ENCODE assay signal across 17 mouse cellular contexts in the genomic region with DNA sequence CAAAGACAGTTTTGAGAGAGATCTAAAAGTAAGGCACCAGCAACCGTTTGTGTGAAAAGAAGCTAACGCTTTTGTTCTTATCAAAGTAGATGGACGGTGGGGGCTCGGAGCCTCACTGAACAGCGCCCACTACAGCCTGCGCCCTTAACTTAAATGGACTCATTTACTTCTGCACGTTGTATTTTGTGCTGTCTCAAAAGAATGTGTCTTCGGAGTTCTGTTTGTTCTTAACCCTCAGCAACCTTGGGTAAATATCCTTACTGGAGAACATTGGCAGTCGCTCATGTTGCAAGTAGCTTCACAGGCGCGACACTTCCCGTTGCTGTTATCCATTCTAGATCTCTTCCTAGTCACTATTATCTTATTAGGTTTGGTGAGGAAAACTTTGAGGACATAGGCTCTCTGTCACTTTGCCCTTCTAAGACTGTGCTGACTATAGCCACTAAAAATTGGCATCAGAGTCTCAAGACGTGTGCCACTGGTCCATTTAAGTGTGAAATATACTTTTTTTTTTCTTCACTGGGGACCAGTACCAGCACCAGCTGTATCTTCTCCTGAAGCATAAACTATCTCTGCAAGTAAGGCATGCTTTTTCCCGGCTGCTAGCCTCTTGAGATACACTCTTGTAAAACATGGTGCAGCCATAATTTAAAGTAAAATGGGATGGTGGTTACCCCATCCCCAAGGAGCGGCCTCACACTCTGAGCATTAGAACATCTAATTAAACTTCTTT.
A peak's percentile ranks its signal among the peaks of the same experiment; 100 is the strongest.
DNase-seq lines count a peak whose midpoint lies in the region; ATAC-seq lines count a peak whose summit lies in the region.
"Had no signal": no experiment of that assay in that cellular context is flagged by ENCODE, and none has a peak within 500 bp of the region (broad histone marks: within the 10 kb centered on the region; RNA-seq: fewer than 3 reads in every experiment).

No protein-coding gene starts in this region.

- H3K27me3 ChIP-seq in kidney, embryonic 15.5 days, result no peaks in the 10 kb centered on the region
- no peaks in the 10 kb centered on the region for H3K27me3 ChIP-seq in heart, embryonic 12.5 days (replicated peaks)
- H3K27me3 ChIP-seq: embryonic facial prominence, embryonic 13.5 days; heart, embryonic 13.5 days; liver, embryonic 13.5 days; neural tube, embryonic 15.5 days had no signal

- H3K4me2 ChIP-seq in kidney, embryonic 15.5 days, result no peak overlapping the region
- no peak overlapping the region for H3K4me2 ChIP-seq in heart, embryonic 12.5 days
- H3K4me2 ChIP-seq: embryonic facial prominence, embryonic 13.5 days; heart, embryonic 13.5 days; liver, embryonic 13.5 days; neural tube, embryonic 15.5 days had no signal

- peak; percentile 40 for DNase-seq in kidney, postnatal 14 days
- DNase-seq in R1 (ENCODE audit: low read depth, low spot score), result peak; percentile 12
- DNase-seq in lung, adult 18-20 months, result peak; percentile 27 to 43
- peak; percentile 58 for DNase-seq in lung, postnatal 25 days (ENCODE audit: low spot score)
- no peak for DNase-seq in Muller cell, postnatal 12 days (ENCODE audit: inconsistent ontology term)
- no peak for DNase-seq in thymus, postnatal 14 days
- DNase-seq: adrenal gland, postnatal 36 days; cerebellum, adult 8-10 months; liver, embryonic 13.5 days had no signal

- no peak overlapping the region for H3K9ac ChIP-seq in kidney, embryonic 15.5 days
- no peak overlapping the region for H3K9ac ChIP-seq in heart, embryonic 12.5 days
- H3K9ac ChIP-seq: embryonic facial prominence, embryonic 13.5 days; heart, embryonic 13.5 days; liver, embryonic 13.5 days; neural tube, embryonic 15.5 days had no signal

- no peak for ATAC-seq in kidney, embryonic 15.5 days (replicated peaks; ENCODE audit: low FRiP score)
- no peak for ATAC-seq in heart, embryonic 12.5 days (ENCODE audit: insufficient number of reproducible peaks, low FRiP score)
- ATAC-seq: forebrain, embryonic 16.5 days had no signal

- no peak overlapping the region for H3K4me3 ChIP-seq in kidney, embryonic 15.5 days (replicated peaks)
- H3K4me3 ChIP-seq in heart, embryonic 12.5 days, result no peak overlapping the region
- H3K4me3 ChIP-seq: embryonic facial prominence, embryonic 13.5 days; heart, embryonic 13.5 days; layer of hippocampus, adult 2 months; liver, embryonic 13.5 days; myocyte; neural tube, embryonic 15.5 days had no signal

- H3K9me3 ChIP-seq in kidney, embryonic 15.5 days (replicated peaks), result no peaks in the 10 kb centered on the region
- no peaks in the 10 kb centered on the region for H3K9me3 ChIP-seq in heart, embryonic 12.5 days (replicated peaks)
- H3K9me3 ChIP-seq: embryonic facial prominence, embryonic 13.5 days; heart, embryonic 13.5 days; liver, embryonic 13.5 days; neural tube, embryonic 15.5 days had no signal

- H3K36me3 ChIP-seq in kidney, embryonic 15.5 days, result no peaks in the 10 kb centered on the region
- no peaks in the 10 kb centered on the region for H3K36me3 ChIP-seq in heart, embryonic 12.5 days
- H3K36me3 ChIP-seq: embryonic facial prominence, embryonic 13.5 days; heart, embryonic 13.5 days; liver, embryonic 13.5 days; neural tube, embryonic 15.5 days had no signal

- 70% methylated on average over 15 of the region's 15 CpGs for WGBS in kidney, embryonic 15.5 days
- 65% methylated on average over 15 of the region's 15 CpGs for WGBS in heart, embryonic 12.5 days

- H3K4me1 ChIP-seq in kidney, embryonic 15.5 days, result no peaks in the 10 kb centered on the region
- H3K4me1 ChIP-seq in heart, embryonic 12.5 days (replicated peaks), result no peaks in the 10 kb centered on the region
- H3K4me1 ChIP-seq: embryonic facial prominence, embryonic 13.5 days; liver, embryonic 13.5 days had no signal

- no peak overlapping the region for H3K27ac ChIP-seq in kidney, embryonic 15.5 days
- H3K27ac ChIP-seq in heart, embryonic 12.5 days (ENCODE audit: poor library complexity, severe bottlenecking), result no peak overlapping the region
- H3K27ac ChIP-seq: embryonic facial prominence, embryonic 13.5 days; heart, embryonic 13.5 days; layer of hippocampus, adult 2 months; liver, embryonic 13.5 days; neural tube, embryonic 15.5 days had no signal

Comparison
In these comparisons a context has a peak if more than half of its experiments do, and no peak if none do; other contexts are left out.
1. DNase-seq: peak in kidney, postnatal 14 days (single experiment), R1 (single experiment), lung, adult 18-20 months (2 of 2) and lung, postnatal 25 days (single experiment); none in Muller cell, postnatal 12 days (single experiment) and thymus, postnatal 14 days (single experiment).